Mouse (Mus musculus): ENCODE measurements at regions not wholly inside any gene's neighbourhood (a gene's known extent, or its start where the extent isn't known, plus 50 kb on each side); places are given as distances from the start of the nearest gene placed in this dataset.

DNA sequence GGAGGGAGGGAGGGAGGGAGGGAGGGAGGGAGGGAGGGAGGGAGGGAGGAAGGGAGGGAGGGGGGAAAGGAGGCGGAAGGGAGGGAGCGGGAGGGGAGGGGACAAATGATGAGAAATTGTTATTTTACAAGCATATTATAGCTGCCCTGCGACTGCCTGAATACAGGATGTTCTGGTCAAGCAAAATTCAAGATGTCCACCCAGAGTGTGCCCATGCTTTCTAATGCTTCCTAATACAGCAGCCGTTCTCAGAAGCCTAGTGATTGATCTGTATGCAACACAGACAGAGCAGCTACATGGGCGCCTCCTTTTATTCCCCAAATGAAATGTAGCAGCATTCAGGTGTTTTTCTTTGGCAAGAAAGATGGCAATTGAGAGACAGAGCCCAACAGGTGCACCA, 434.9 kb downstream of the Gxylt1 start:
- no peaks in the 10 kb centered on the region for H3K27me3 ChIP-seq (ENCODE audit: control insufficient read depth in 1 of 2, insufficient read depth in 2 of 2, low read length in 2 of 2)
- H3K9me3 ChIP-seq (replicated peaks; ENCODE audit: insufficient read depth, low read length): no peaks in the 10 kb centered on the region
- H3K9ac ChIP-seq (ENCODE audit: control insufficient read depth, low read depth, low read length, poor library complexity, severe bottlenecking): no peak overlapping the region
- no peak for DNase-seq (ENCODE audit: low read depth, low spot score)
- H3K27ac ChIP-seq (ENCODE audit: control insufficient read depth, low read depth, low read length): no peak overlapping the region
- H3K36me3 ChIP-seq (ENCODE audit: control insufficient read depth in 1 of 2, insufficient read depth in 2 of 2, low read length in 2 of 2): no peaks in the 10 kb centered on the region
- no peak overlapping the region for H3K4me3 ChIP-seq (ENCODE audit: control insufficient read depth in 1 of 2, insufficient read depth in 1 of 2, low read depth in 2 of 2, low read length in 2 of 2)
- no peak for TF ChIP-seq ZMIZ1 (IDR thresholded peaks at IDR 0.05; ENCODE audit: low read depth, low read length)
- TF ChIP-seq ZKSCAN1 (IDR thresholded peaks at IDR 0.05; ENCODE audit: low read depth, low read length): no peak
- no peak for TF ChIP-seq ZC3H11A (IDR thresholded peaks at IDR 0.05; ENCODE audit: low read depth, low read length)
- no peak for TF ChIP-seq MAFK (IDR thresholded peaks at IDR 0.05; ENCODE audit: borderline replicate concordance, low read depth, low read length)
- TF ChIP-seq NELFE (IDR thresholded peaks at IDR 0.05; ENCODE audit: low read depth, low read length): no peak
- TF ChIP-seq BHLHE40 (IDR thresholded peaks at IDR 0.05; ENCODE audit: borderline replicate concordance, low read depth, low read length): no peak
- no peak for TF ChIP-seq RCOR1 (IDR thresholded peaks at IDR 0.05; ENCODE audit: low read depth, low read length)
- TF ChIP-seq POLR2AphosphoS5 (IDR thresholded peaks at IDR 0.05; ENCODE audit: borderline replicate concordance, low read depth, low read length): no peak
- TF ChIP-seq SIN3A (IDR thresholded peaks at IDR 0.05; ENCODE audit: low read length): no peak
- no peak for TF ChIP-seq TAL1 (IDR thresholded peaks at IDR 0.05; ENCODE audit: low read length)
- H3K79me2 ChIP-seq (ENCODE audit: control insufficient read depth, insufficient read depth, low read length, poor library complexity): no peaks in the 10 kb centered on the region
- no peaks in the 10 kb centered on the region for H3K4me1 ChIP-seq (ENCODE audit: control insufficient read depth in 1 of 2, insufficient read depth in 2 of 2, low read length in 2 of 2)

DNA sequence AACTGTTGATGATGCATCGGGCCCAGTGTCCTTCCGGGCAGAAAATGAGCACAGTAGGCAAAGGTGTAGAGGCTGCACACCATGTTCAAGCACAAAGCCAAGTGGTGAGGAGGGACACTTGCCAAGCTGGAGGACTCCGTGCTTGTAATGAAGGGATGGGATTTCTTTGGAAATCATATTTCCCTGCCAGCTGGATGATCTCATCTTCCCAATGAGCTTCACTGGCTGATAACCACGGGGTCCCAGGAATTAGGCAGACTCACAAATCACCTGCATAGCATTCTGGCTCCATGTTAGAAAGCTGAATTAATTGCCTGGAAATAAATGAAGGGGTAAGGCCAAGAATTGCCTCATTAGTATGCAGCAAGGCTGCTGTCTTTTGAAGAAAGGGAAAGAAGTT, 435.4 kb downstream of the Gxylt1 start:
- no peaks in the 10 kb centered on the region for H3K9me3 ChIP-seq (replicated peaks; ENCODE audit: insufficient read depth, low read length)
- no peaks in the 10 kb centered on the region for H3K79me2 ChIP-seq (ENCODE audit: control insufficient read depth, insufficient read depth, low read length, poor library complexity)
- no peak for TF ChIP-seq ETS1 (IDR thresholded peaks at IDR 0.05; ENCODE audit: low read depth, low read length)
- no peak for TF ChIP-seq ZMIZ1 (IDR thresholded peaks at IDR 0.05; ENCODE audit: low read depth, low read length)
- no peak for TF ChIP-seq TCF12 (IDR thresholded peaks at IDR 0.05; ENCODE audit: low read depth, low read length)
- TF ChIP-seq SMC3 (IDR thresholded peaks at IDR 0.05; ENCODE audit: low read depth, low read length): no peak
- TF ChIP-seq KAT2A (conservative IDR thresholded peaks at IDR 0.05; ENCODE audit: low read depth, low read length): no peak
- TF ChIP-seq GATA1 (IDR thresholded peaks at IDR 0.05; ENCODE audit: low read depth, low read length): no peak
- H3K27me3 ChIP-seq (ENCODE audit: control insufficient read depth in 1 of 2, insufficient read depth in 2 of 2, low read length in 2 of 2): no peaks in the 10 kb centered on the region
- no peak overlapping the region for H3K9ac ChIP-seq (ENCODE audit: control insufficient read depth, low read depth, low read length, poor library complexity, severe bottlenecking)
- no peak overlapping the region for H3K27ac ChIP-seq (ENCODE audit: control insufficient read depth, low read depth, low read length)
- no peak for DNase-seq (ENCODE audit: low read depth, low spot score)
- no peaks in the 10 kb centered on the region for H3K36me3 ChIP-seq (ENCODE audit: control insufficient read depth in 1 of 2, insufficient read depth in 2 of 2, low read length in 2 of 2)
- no peaks in the 10 kb centered on the region for H3K4me1 ChIP-seq (ENCODE audit: control insufficient read depth in 1 of 2, insufficient read depth in 2 of 2, low read length in 2 of 2)
- no peak overlapping the region for H3K4me3 ChIP-seq (ENCODE audit: control insufficient read depth in 1 of 2, insufficient read depth in 1 of 2, low read depth in 2 of 2, low read length in 2 of 2)

DNA sequence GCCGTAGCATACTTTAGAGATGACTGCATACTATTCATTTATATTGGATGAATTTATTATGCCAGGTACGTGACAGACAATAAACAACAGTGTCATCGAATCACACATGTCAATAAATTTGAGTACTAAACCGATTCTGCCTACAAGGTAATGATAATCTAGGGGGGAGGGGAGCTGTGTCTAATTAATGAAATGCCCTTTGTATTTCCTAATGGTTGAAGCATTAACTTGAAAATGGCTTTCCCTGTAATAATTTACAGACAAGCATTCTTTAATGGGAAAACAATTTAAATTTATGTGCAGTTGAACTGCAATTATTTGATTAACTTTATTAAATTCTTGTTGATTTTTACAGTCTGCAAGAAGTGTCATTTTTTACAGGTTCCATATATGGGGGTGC, 429.5 kb downstream of the Pdzrn4 start:
- Histone ChIP-seq H3K4me1 (ENCODE audit: control insufficient read depth in 1 of 2, insufficient read depth in 2 of 2, low read length in 2 of 2) (no peaks in the 10 kb centered on the region), H3K27ac (ENCODE audit: control insufficient read depth, low read depth, low read length) (no peak overlapping the region), H3K9me3 (replicated peaks; ENCODE audit: insufficient read depth, low read length) (no peaks in the 10 kb centered on the region), H3K79me2 (ENCODE audit: control insufficient read depth, insufficient read depth, low read length, poor library complexity) (no peaks in the 10 kb centered on the region), H3K9ac (ENCODE audit: control insufficient read depth, low read depth, low read length, poor library complexity, severe bottlenecking) (no peak overlapping the region), H3K36me3 (ENCODE audit: control insufficient read depth in 1 of 2, insufficient read depth in 2 of 2, low read length in 2 of 2) (no peaks in the 10 kb centered on the region), H3K27me3 (ENCODE audit: control insufficient read depth in 1 of 2, insufficient read depth in 2 of 2, low read length in 2 of 2) (no peaks in the 10 kb centered on the region), H3K4me3 (ENCODE audit: control insufficient read depth in 1 of 2, insufficient read depth in 1 of 2, low read depth in 2 of 2, low read length in 2 of 2) (no peak overlapping the region)
- no peak for DNase-seq (ENCODE audit: low read depth, low spot score)
- TF ChIP-seq TCF12 (IDR thresholded peaks at IDR 0.05; ENCODE audit: low read depth, low read length) (no peak), JUND (IDR thresholded peaks at IDR 0.05; ENCODE audit: low read depth, low read length) (no peak), SMC3 (IDR thresholded peaks at IDR 0.05; ENCODE audit: low read depth, low read length) (no peak), USF1 (IDR thresholded peaks at IDR 0.05; ENCODE audit: low read depth, low read length) (no peak), EP300 (IDR thresholded peaks at IDR 0.05; ENCODE audit: low read depth in 1 of 2, low read length in 2 of 2) (no peak), MEF2A (IDR thresholded peaks at IDR 0.05; ENCODE audit: extremely low read depth, insufficient replicate concordance, low read depth, low read length, poor library complexity, severe bottlenecking) (no peak), MXI1 (IDR thresholded peaks at IDR 0.05; ENCODE audit: low read depth, low read length) (no peak), GATA1 (IDR thresholded peaks at IDR 0.05; ENCODE audit: low read depth, low read length) (no peak), MYB (IDR thresholded peaks at IDR 0.05; ENCODE audit: low read depth, low read length) (no peak)
